Mouse (Mus musculus): ENCODE data around the gene Fibcd1. TPM values are rescaled to one million over a fixed set of nuclear protein-coding genes. Genes with fewer than 3 reads are reported as not detected.
A peak's percentile ranks its signal among the peaks of the same experiment; 100 is the strongest.

Gene Fibcd1
- polyA plus RNA-seq, 1 experiment: 0.20 TPM

DNA sequence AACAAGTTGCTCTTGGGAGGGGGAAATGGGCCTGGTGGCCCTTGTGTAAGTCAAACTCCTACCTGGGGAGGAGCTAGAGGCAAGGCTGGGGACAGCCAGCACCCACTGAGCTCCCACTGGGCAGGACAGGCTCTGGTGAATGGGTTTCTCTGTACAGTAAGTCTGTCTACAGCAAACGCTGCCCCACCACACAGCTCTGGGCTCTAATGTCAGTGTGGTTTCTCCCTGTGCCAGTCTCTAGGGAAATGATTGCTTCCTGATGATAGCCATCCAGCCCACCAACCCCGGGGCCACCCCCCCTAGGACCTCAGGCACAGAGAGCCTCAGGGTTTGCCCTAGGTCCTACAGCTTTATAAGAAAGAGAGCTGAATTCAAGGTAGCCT, 36.5 kb downstream of the Fibcd1 start:
- Histone ChIP-seq H3K4me3 (ENCODE audit: extremely low read depth, insufficient read depth, insufficient read length) (no peak overlapping the region), H3K27me3 (ENCODE audit: control insufficient read depth, insufficient read depth, low read length) (no peaks in the 10 kb centered on the region), H3K4me1 (ENCODE audit: control insufficient read depth, insufficient read depth, insufficient read length) (peaks cover 20% of the 10 kb centered on the region; the same call in 1 of the 2 replicates), H3K36me3 (ENCODE audit: control insufficient read depth, insufficient read depth, low read length) (no peaks in the 10 kb centered on the region), H3K27ac (ENCODE audit: insufficient read depth, low read length) (peak overlapping the region; percentile 12; the same call in 1 of the 2 replicates)
- 16% methylated on average over 2 of the region's 2 CpGs for WGBS
- no peak for DNase-seq (ENCODE audit: low read depth in 1 of 2, low spot score in 2 of 2)
- TF ChIP-seq CTCF (IDR thresholded peaks at IDR 0.05; ENCODE audit: extremely low read depth, insufficient read depth, insufficient read length, insufficient replicate concordance): no peak
- no peak for TF ChIP-seq POLR2A (IDR thresholded peaks at IDR 0.05; ENCODE audit: low read depth, low read length)

- H3K36me3 ChIP-seq (ENCODE audit: control insufficient read depth, insufficient read depth, low read length): peaks cover under 1% of the 10 kb centered on the region
- no peaks in the 10 kb centered on the region for H3K27me3 ChIP-seq (ENCODE audit: control insufficient read depth, insufficient read depth, low read length)
- DNase-seq (ENCODE audit: low read depth in 1 of 2, low spot score in 2 of 2): no peak
- H3K27ac ChIP-seq (ENCODE audit: insufficient read depth, low read length): no peak overlapping the region; the same call in 1 of the 2 replicates
- H3K4me3 ChIP-seq (ENCODE audit: extremely low read depth, insufficient read depth, insufficient read length): no peak overlapping the region
- no peak for TF ChIP-seq POLR2A (IDR thresholded peaks at IDR 0.05; ENCODE audit: low read depth, low read length)
- no peak for TF ChIP-seq CTCF (IDR thresholded peaks at IDR 0.05; ENCODE audit: extremely low read depth, insufficient read depth, insufficient read length, insufficient replicate concordance)
- H3K4me1 ChIP-seq (ENCODE audit: control insufficient read depth, insufficient read depth, insufficient read length): peaks cover 20% of the 10 kb centered on the region; the same call in 1 of the 2 replicates
- WGBS: 70% methylated on average over 28 of the region's 28 CpGs
Observed at GRCm38 (mm10) chr2:31808410-31809357, 37.1 kb downstream of the Fibcd1 start.

DNA sequence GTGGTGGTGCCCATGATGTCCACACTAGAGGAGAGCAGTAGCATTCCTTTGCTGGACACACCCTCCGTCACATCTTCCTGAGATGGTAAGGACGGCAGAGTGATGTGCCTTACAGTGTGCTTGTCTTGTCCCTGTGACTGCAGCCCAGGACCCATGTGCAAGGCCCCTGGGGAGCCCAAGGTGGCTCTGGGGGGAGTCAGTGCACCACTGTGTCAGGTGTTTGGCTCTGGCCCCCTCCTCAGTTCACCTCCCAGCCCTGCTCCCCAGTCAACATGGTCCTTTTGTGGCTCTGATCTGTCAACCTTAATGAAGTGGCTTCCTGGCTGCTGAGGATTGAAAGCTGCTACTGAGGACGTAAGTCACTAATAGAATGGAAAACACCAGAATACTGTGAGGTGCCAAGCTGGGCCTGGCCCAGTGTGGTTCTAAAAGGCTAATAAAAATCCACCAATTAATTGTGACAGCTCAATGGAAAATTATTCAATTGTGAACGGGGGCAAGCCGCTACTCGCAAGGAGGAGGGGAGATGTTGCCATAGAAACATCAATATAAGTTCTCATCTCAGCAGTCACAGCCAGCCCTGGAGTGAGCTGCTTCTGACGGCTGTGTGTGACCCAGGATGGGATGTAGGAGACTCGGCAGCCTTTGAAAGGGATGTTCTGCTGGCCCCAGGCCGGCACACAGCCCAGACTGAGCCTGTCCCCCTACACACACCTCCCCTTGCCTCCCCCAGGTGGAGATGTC, 39.0 kb downstream of the Fibcd1 start:
- Histone ChIP-seq H3K4me3 (ENCODE audit: extremely low read depth, insufficient read depth, insufficient read length) (no peak overlapping the region), H3K36me3 (ENCODE audit: control insufficient read depth, insufficient read depth, low read length) (peaks cover 13% of the 10 kb centered on the region), H3K27me3 (ENCODE audit: control insufficient read depth, insufficient read depth, low read length) (no peaks in the 10 kb centered on the region), H3K27ac (ENCODE audit: insufficient read depth, low read length) (no peak overlapping the region), H3K4me1 (ENCODE audit: control insufficient read depth, insufficient read depth, insufficient read length) (peaks cover 19% of the 10 kb centered on the region; the same call in 1 of the 2 replicates)
- TF ChIP-seq CTCF (IDR thresholded peaks at IDR 0.05; ENCODE audit: extremely low read depth, insufficient read depth, insufficient read length, insufficient replicate concordance) (no peak), POLR2A (IDR thresholded peaks at IDR 0.05; ENCODE audit: low read depth, low read length) (no peak)
- 84% methylated on average over 9 of the region's 9 CpGs for WGBS
- DNase-seq (ENCODE audit: low read depth in 1 of 2, low spot score in 2 of 2): no peak

GRCm38 (mm10) chr2:31803480-31803879, 42.3 kb downstream of the Fibcd1 start:
- TF ChIP-seq CTCF (IDR thresholded peaks at IDR 0.05; ENCODE audit: extremely low read depth, insufficient read depth, insufficient read length, insufficient replicate concordance) (no peak), POLR2A (IDR thresholded peaks at IDR 0.05; ENCODE audit: low read depth, low read length) (no peak)
- DNase-seq (ENCODE audit: low read depth in 1 of 2, low spot score in 2 of 2): no peak
- H3K27ac ChIP-seq (ENCODE audit: insufficient read depth, low read length): no peak overlapping the region
- 85% methylated on average over 14 of the region's 14 CpGs for WGBS
- H3K4me1 ChIP-seq (ENCODE audit: control insufficient read depth, insufficient read depth, insufficient read length): no peaks in the 10 kb centered on the region
- H3K36me3 ChIP-seq (ENCODE audit: control insufficient read depth, insufficient read depth, low read length): peaks cover 37% of the 10 kb centered on the region
- H3K27me3 ChIP-seq (ENCODE audit: control insufficient read depth, insufficient read depth, low read length): no peaks in the 10 kb centered on the region
- no peak overlapping the region for H3K4me3 ChIP-seq (ENCODE audit: extremely low read depth, insufficient read depth, insufficient read length)

- TF ChIP-seq POLR2A (IDR thresholded peaks at IDR 0.05; ENCODE audit: low read depth, low read length) (no peak), CTCF (IDR thresholded peaks at IDR 0.05; ENCODE audit: extremely low read depth, insufficient read depth, insufficient read length, insufficient replicate concordance) (no peak)
- no peak overlapping the region for H3K27ac ChIP-seq (ENCODE audit: insufficient read depth, low read length)
- no peaks in the 10 kb centered on the region for H3K4me1 ChIP-seq (ENCODE audit: control insufficient read depth, insufficient read depth, insufficient read length)
- no peak overlapping the region for H3K4me3 ChIP-seq (ENCODE audit: extremely low read depth, insufficient read depth, insufficient read length)
- peaks cover 42% of the 10 kb centered on the region for H3K36me3 ChIP-seq (ENCODE audit: control insufficient read depth, insufficient read depth, low read length)
- DNase-seq (ENCODE audit: low read depth in 1 of 2, low spot score in 2 of 2): no peak
- 90% methylated on average over 8 of the region's 8 CpGs for WGBS
- H3K27me3 ChIP-seq (ENCODE audit: control insufficient read depth, insufficient read depth, low read length): no peaks in the 10 kb centered on the region
Observed at GRCm38 (mm10) chr2:31802811-31803210, 43.0 kb downstream of the Fibcd1 start.

DNA sequence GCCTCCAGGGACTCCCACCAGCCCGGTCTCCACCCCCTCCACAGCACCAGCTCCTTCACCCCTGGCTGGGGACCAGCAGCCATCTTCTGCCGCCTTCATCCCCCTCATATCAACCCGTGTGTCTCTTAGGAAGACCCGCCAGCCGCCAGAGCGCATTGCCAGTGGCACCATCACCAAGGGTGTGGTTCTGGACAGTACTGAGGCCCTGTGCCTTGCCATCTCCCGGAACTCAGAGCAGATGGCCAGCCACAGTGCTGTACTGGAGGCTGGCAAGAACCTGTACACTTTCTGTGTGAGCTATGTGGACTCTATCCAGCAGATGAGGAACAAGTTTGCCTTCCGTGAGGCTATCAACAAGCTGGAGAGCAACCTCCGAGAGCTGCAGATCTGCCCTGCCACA, 44.4 kb downstream of the Fibcd1 start:
- WGBS: 92% methylated on average over 9 of the region's 9 CpGs
- TF ChIP-seq CTCF (IDR thresholded peaks at IDR 0.05; ENCODE audit: extremely low read depth, insufficient read depth, insufficient read length, insufficient replicate concordance) (no peak), POLR2A (IDR thresholded peaks at IDR 0.05; ENCODE audit: low read depth, low read length) (no peak)
- no peaks in the 10 kb centered on the region for H3K4me1 ChIP-seq (ENCODE audit: control insufficient read depth, insufficient read depth, insufficient read length)
- no peak overlapping the region for H3K4me3 ChIP-seq (ENCODE audit: extremely low read depth, insufficient read depth, insufficient read length)
- peaks cover 48% of the 10 kb centered on the region for H3K36me3 ChIP-seq (ENCODE audit: control insufficient read depth, insufficient read depth, low read length)
- H3K27ac ChIP-seq (ENCODE audit: insufficient read depth, low read length): no peak overlapping the region
- DNase-seq (ENCODE audit: low read depth in 1 of 2, low spot score in 2 of 2): no peak
- no peaks in the 10 kb centered on the region for H3K27me3 ChIP-seq (ENCODE audit: control insufficient read depth, insufficient read depth, low read length)

Data from spleen, adult 2 months (tissue).